Mouse (Mus musculus) heart, postnatal 0 days (tissue): ENCODE data around the gene Rbfox1.

Experiments used
- CTCF ChIP-seq: IDR thresholded peaks from 2 replicates; pipeline ENCODE4 v1.5.1; 2016; ENCODE audit warnings: antibody characterized with exemption, control low read depth, low read depth
- EP300 ChIP-seq: IDR thresholded peaks from 2 replicates; pipeline ENCODE4 v1.6.1; 2016; ENCODE audit warnings: antibody characterized with exemption, low read depth

- TF ChIP-seq CTCF, result no peak
- no peak for TF ChIP-seq EP300
Measured at GRCm38 (mm10) chr16:6128314-6128713, 243.2 kb downstream of the Rbfox1 start.
